8 mouse cellular contexts compared by ENCODE assay signal in the genomic region with DNA sequence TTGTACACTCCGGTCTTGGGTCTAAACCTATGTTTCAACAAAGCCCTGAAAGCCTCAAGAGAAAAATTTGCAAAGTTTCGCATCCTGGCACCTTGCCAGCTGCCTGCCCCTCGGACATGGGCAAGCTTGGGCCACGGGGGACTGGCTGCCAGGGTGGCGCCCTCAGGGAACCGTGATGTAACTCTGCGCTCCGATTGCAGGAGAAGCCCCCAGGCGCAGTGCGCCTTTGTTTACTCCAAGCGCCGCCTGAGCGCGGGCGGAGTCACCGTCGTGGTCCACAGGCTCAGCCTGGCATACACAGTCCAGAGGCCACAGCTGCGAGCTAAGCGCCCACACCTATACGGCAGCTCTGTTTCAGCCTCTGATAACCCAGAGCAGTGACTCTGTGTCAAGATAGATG. TPM values are rescaled to one million over a fixed set of nuclear protein-coding genes. Genes with fewer than 3 reads are reported as not detected.
A peak's percentile ranks its signal among the peaks of the same experiment; 100 is the strongest.
DNase-seq lines count a peak whose midpoint lies in the region; ATAC-seq lines count a peak whose summit lies in the region.

No protein-coding gene starts in this region.

- 8% methylated on average over 20 of the region's 20 CpGs for WGBS in forebrain, embryonic 15.5 days
- WGBS in limb, embryonic 13.5 days, result 13% methylated on average over 20 of the region's 20 CpGs
- 11% methylated on average over 20 of the region's 20 CpGs for WGBS in neural tube, embryonic 12.5 days

- H3K9ac ChIP-seq in forebrain, embryonic 15.5 days (replicated peaks), result peak overlapping the region; percentile 14; the same call in 1 of the 2 replicates
- peak overlapping the region; percentile 54 for H3K9ac ChIP-seq in limb, embryonic 13.5 days
- H3K9ac ChIP-seq in neural tube, embryonic 12.5 days, result peak overlapping the region; percentile 45; the same call in 1 of the 2 replicates

- no peak for ATAC-seq in forebrain, embryonic 15.5 days (replicated peaks)
- ATAC-seq in limb, embryonic 13.5 days (ENCODE audit: low FRiP score, low read depth), result no peak
- peak; percentile 33; the same call in 1 of the 2 replicates for ATAC-seq in neural tube, embryonic 12.5 days (ENCODE audit: low FRiP score, low read depth)
- ATAC-seq in cerebellum, adult (ENCODE audit: insufficient number of reproducible peaks, low FRiP score, low TSS enrichment), result no peak
- no peak for ATAC-seq in megakaryocyte, adult 5-6 weeks (ENCODE audit: poor library complexity, severe bottlenecking)

- H3K27me3 ChIP-seq in forebrain, embryonic 15.5 days, result no peaks in the 10 kb centered on the region
- peaks cover 3% of the 10 kb centered on the region; the same call in 1 of the 2 replicates for H3K27me3 ChIP-seq in limb, embryonic 13.5 days
- no peaks in the 10 kb centered on the region for H3K27me3 ChIP-seq in neural tube, embryonic 12.5 days (replicated peaks)

- no peaks in the 10 kb centered on the region for H3K36me3 ChIP-seq in forebrain, embryonic 15.5 days
- no peaks in the 10 kb centered on the region for H3K36me3 ChIP-seq in limb, embryonic 13.5 days
- H3K36me3 ChIP-seq in neural tube, embryonic 12.5 days, result no peaks in the 10 kb centered on the region

- H3K9me3 ChIP-seq in forebrain, embryonic 15.5 days, result no peaks in the 10 kb centered on the region
- no peaks in the 10 kb centered on the region for H3K9me3 ChIP-seq in limb, embryonic 13.5 days
- no peaks in the 10 kb centered on the region for H3K9me3 ChIP-seq in neural tube, embryonic 12.5 days

- peaks cover 9% of the 10 kb centered on the region for H3K4me1 ChIP-seq in forebrain, embryonic 15.5 days
- H3K4me1 ChIP-seq in limb, embryonic 13.5 days, result peaks cover 18% of the 10 kb centered on the region
- peaks cover 10% of the 10 kb centered on the region; the same call in 1 of the 2 replicates for H3K4me1 ChIP-seq in neural tube, embryonic 12.5 days

- peak overlapping the region; percentile 45 for H3K4me2 ChIP-seq in forebrain, embryonic 15.5 days (replicated peaks)
- H3K4me2 ChIP-seq in limb, embryonic 13.5 days (replicated peaks), result peak overlapping the region; percentile 59
- H3K4me2 ChIP-seq in neural tube, embryonic 12.5 days (replicated peaks), result peak overlapping the region; percentile 53

- H3K4me3 ChIP-seq in forebrain, embryonic 15.5 days, result peak overlapping the region; percentile 20; the same call in 1 of the 2 replicates
- peak overlapping the region; percentile 25 for H3K4me3 ChIP-seq in limb, embryonic 13.5 days
- H3K4me3 ChIP-seq in neural tube, embryonic 12.5 days, result no peak overlapping the region

- H3K27ac ChIP-seq in forebrain, embryonic 15.5 days (replicated peaks), result no peak overlapping the region
- no peak overlapping the region for H3K27ac ChIP-seq in limb, embryonic 13.5 days
- no peak overlapping the region for H3K27ac ChIP-seq in neural tube, embryonic 12.5 days

- DNase-seq in adrenal gland, postnatal 14 days, result peak; percentile 66
- no peak for DNase-seq in adrenal gland, adult 18-20 months (ENCODE audit: low spot score in 2 of 2)
- peak; percentile 48 for DNase-seq in A20 (ENCODE audit: low read depth, low spot score)

RNA-seq across cellular contexts. Expression of gene 1700017B05Rik, which starts 19.1 kb away (rescaled TPM):
- total RNA-seq in adrenal gland, postnatal 14 days (2021), result 36.2 and 45.6 TPM in 2 replicates
- total RNA-seq in adrenal gland, adult 18-20 months (2021), result 10 to 100 TPM; 45.7 to 53.6 TPM
- polyA plus RNA-seq in forebrain, embryonic 15.5 days (2015; fragmentation: Nextera tagmentation; extraction: Ambion mirVana), result 5.0 and 5.8 TPM in 2 replicates
- polyA plus RNA-seq in limb, embryonic 13.5 days (2015; fragmentation: Nextera tagmentation; extraction: Ambion mirVana), result 16.5 and 17.6 TPM in 2 replicates
- polyA plus RNA-seq in neural tube, embryonic 12.5 days (2016; fragmentation: Nextera tagmentation; extraction: Ambion mirVana), result 8.8 and 9.1 TPM in 2 replicates
- 15.6 and 17.9 TPM in 2 replicates for total RNA-seq in megakaryocyte, adult 5-6 weeks (2015)
- total RNA-seq in megakaryocyte, adult 5-6 weeks (2017), result 8.4 and 15.1 TPM in 2 replicates

RNA-seq across cellular contexts. Expression of gene Trcg1, which starts 45.2 kb away (rescaled TPM):
- total RNA-seq in adrenal gland, postnatal 14 days (2021), result not detected in 2 replicates
- total RNA-seq in adrenal gland, adult 18-20 months (2021), result not detected
- not detected in 2 replicates for polyA plus RNA-seq in forebrain, embryonic 15.5 days (2015; fragmentation: Nextera tagmentation; extraction: Ambion mirVana)
- not detected in 2 replicates for polyA plus RNA-seq in limb, embryonic 13.5 days (2015; fragmentation: Nextera tagmentation; extraction: Ambion mirVana)
- polyA plus RNA-seq in neural tube, embryonic 12.5 days (2016; fragmentation: Nextera tagmentation; extraction: Ambion mirVana), result 0.08 TPM in 1 of 2 replicates, not detected in the other
- total RNA-seq in megakaryocyte, adult 5-6 weeks (2015), result not detected in 2 replicates
- total RNA-seq in megakaryocyte, adult 5-6 weeks (2017), result not detected in 2 replicates

Comparison
In these comparisons a context has a peak if more than half of its experiments do, and no peak if none do; other contexts are left out.
1. DNase-seq: peak in adrenal gland, postnatal 14 days (single experiment) and A20 (single experiment); none in adrenal gland, adult 18-20 months (0 of 2).
2. Peak in every context shown above with its lines, with median percentiles within 50 percentile points of each other: H3K4me2 ChIP-seq and H3K9ac ChIP-seq.